Mouse (Mus musculus): ENCODE measurements around the gene Ap1g2.
A peak's percentile ranks its signal among the peaks of the same experiment; 100 is the strongest.

DNA sequence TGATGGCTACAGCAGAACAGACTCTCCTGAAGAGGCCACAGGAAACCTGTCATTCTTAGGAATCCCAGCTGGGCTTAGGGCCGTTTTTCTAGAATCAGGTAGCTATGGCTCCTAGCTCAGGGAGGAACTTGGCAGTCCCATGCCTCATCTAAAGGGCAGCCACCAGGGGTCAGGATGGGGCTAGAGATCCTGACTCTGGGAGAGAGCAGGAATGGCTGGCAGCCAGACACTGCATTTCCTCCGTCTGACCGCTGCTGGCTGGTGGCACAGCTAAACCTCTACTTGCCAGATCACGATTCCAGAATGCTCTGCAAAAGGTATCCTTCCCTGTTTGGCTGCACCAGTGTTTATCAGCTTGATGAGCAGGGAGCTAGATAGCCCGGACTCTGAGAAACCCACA is 15.6 kb upstream of the Ap1g2 start:
- TF ChIP-seq EP300 (IDR thresholded peaks at IDR 0.05; ENCODE audit: low read depth), result no peak
- TF ChIP-seq CTCF (IDR thresholded peaks at IDR 0.05; ENCODE audit: low read depth), result peak; percentile 83
